Mouse (Mus musculus) stomach, embryonic 14.5 days (tissue): ENCODE data around the gene Nid1. TPM values are rescaled to one million over a fixed set of nuclear protein-coding genes. Genes with fewer than 3 reads are reported as not detected.

Source experiments
- ATAC-seq: fragments of 200-750 bp; cut with Nextera tagmentation; 2 replicates; pipeline ENCODE4 v1.8.0; 2017; ENCODE audit warnings: low read depth, moderate TSS enrichment; ENCODE audit not compliant: insufficient number of reproducible peaks, insufficient read depth, low FRiP score
- H3K27ac ChIP-seq: fragments of 300-500 bp; sonication (generic); 2 replicates; pipeline ENCODE4 v1.5.1; 2014; ENCODE audit warnings: mild to moderate bottlenecking, low read length, moderate library complexity, mixed read lengths
- H3K27me3 ChIP-seq: fragments of 300-500 bp; sonication (generic); 2 replicates; pipeline ENCODE4 v1.6.1; 2014; ENCODE audit warnings: low read length, control low read depth, mixed read lengths; ENCODE audit not compliant: control insufficient read depth, insufficient read depth
- H3K36me3 ChIP-seq: fragments of 300-500 bp; sonication (generic); 2 replicates; pipeline ENCODE4 v1.6.1; 2014; ENCODE audit warnings: mild to moderate bottlenecking, control low read depth, low read length, moderate library complexity, mixed read lengths; ENCODE audit not compliant: control insufficient read depth, insufficient read depth
- H3K4me1 ChIP-seq: fragments of 300-500 bp; sonication (generic); 2 replicates; pipeline ENCODE4 v1.6.1; 2014; ENCODE audit warnings: low read length, control low read depth, mixed read lengths; ENCODE audit not compliant: control insufficient read depth, insufficient read depth
- H3K4me2 ChIP-seq: fragments of 300-500 bp; sonication (generic); replicated peaks from 2 replicates; pipeline ENCODE4 v1.6.1; 2014; ENCODE audit warnings: low read depth, low read length, control low read depth
- H3K4me3 ChIP-seq: fragments of 300-500 bp; sonication (generic); 2 replicates; pipeline ENCODE4 v1.5.1; 2014; ENCODE audit warnings: low read depth, low read length, control low read depth
- H3K9ac ChIP-seq: fragments of 300-500 bp; sonication (generic); replicated peaks from 2 replicates; pipeline ENCODE4 v1.6.1; 2014; ENCODE audit warnings: low read depth, mild to moderate bottlenecking, control low read depth, low read length, moderate library complexity, mixed read lengths
- H3K9me3 ChIP-seq: fragments of 300-500 bp; sonication (generic); 2 replicates; pipeline ENCODE4 v1.6.1; 2016; ENCODE audit warnings: low read depth, low read length, control low read depth; ENCODE audit not compliant: control insufficient read depth
- WGBS: fragments of 180-500 bp; shearing (Covaris S2); extraction: QIAGEN DNeasy Blood & Tissue Kit; methylation state at CpG from one replicate; pipeline ENCODE4 v1.1.7; 2014; 5-methylcytosine and 5-hydroxymethylcytosine counted together
- polyA plus RNA-seq: library from polyadenylated mRNA; unstranded; fragments of >200 nt; fragmentation: Nextera tagmentation; extraction: Ambion mirVana; gene quantifications from 2 replicates; pipeline ENCODE4 v1.2.1, GENCODE M21; 2014

The Nid1 gene
- polyA plus RNA-seq, 1 experiment from 2014 or later, result 87.6 TPM

GRCm38 (mm10) chr13:13487851-13488250 lies 50.5 kb downstream of the Nid1 start:
- Histone ChIP-seq H3K4me1 (peaks cover 6% of the 10 kb centered on the region; the same call in 1 of the 2 replicates), H3K27me3 (no peaks in the 10 kb centered on the region), H3K4me2 (no peak overlapping the region), H3K9ac (no peak overlapping the region), H3K4me3 (no peak overlapping the region), H3K27ac (no peak overlapping the region), H3K36me3 (peaks cover 16% of the 10 kb centered on the region), H3K9me3 (no peaks in the 10 kb centered on the region)
- ATAC-seq, result no peak
- 74% methylated on average over 1 of the region's 1 CpGs for WGBS

DNA sequence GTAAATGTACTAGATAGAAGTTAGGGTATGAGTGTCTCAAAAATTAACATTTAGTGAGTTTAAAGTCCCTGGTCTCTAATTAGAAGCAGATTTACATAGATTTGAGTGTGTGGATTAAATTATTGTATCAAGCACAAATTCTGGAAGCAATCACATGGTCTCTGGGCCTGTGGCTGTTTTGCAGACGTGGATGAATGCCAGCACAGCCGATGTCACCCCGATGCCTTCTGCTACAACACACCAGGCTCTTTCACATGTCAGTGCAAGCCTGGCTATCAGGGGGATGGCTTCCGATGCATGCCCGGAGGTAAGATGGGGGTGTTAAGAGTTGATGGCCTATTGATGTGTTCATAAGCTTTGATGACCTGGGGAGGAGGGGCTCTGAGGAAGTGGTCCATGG lies 52.5 kb downstream of the Nid1 start:
- no peak for ATAC-seq
- peaks cover 10% of the 10 kb centered on the region for H3K36me3 ChIP-seq
- WGBS, result 79% methylated on average over 5 of the region's 5 CpGs

GRCm38 (mm10) chr13:13492151-13492550 lies 54.8 kb downstream of the Nid1 start:
- H3K27ac ChIP-seq, result peak overlapping the region; percentile 52; the same call in 1 of the 2 replicates
- 17% methylated on average over 2 of the region's 2 CpGs for whole genome bisulfite sequencing
- no peaks in the 10 kb centered on the region for H3K9me3 ChIP-seq
- peaks cover 8% of the 10 kb centered on the region for H3K36me3 ChIP-seq
- H3K4me2 ChIP-seq, result no peak overlapping the region
- peak; percentile 57; the same call in 1 of the 2 replicates for ATAC-seq
- H3K4me3 ChIP-seq, result no peak overlapping the region
- no peaks in the 10 kb centered on the region for H3K27me3 ChIP-seq
- H3K9ac ChIP-seq, result no peak overlapping the region
- peaks cover 6% of the 10 kb centered on the region; the same call in 1 of the 2 replicates for H3K4me1 ChIP-seq

More for the DNA sequence above, 52.5 kb downstream of the Nid1 start:
- Histone ChIP-seq H3K9ac (no peak overlapping the region), H3K4me1 (peaks cover 6% of the 10 kb centered on the region; the same call in 1 of the 2 replicates), H3K27me3 (no peaks in the 10 kb centered on the region), H3K9me3 (no peaks in the 10 kb centered on the region), H3K4me2 (no peak overlapping the region), H3K27ac (no peak overlapping the region), H3K4me3 (no peak overlapping the region)

DNA sequence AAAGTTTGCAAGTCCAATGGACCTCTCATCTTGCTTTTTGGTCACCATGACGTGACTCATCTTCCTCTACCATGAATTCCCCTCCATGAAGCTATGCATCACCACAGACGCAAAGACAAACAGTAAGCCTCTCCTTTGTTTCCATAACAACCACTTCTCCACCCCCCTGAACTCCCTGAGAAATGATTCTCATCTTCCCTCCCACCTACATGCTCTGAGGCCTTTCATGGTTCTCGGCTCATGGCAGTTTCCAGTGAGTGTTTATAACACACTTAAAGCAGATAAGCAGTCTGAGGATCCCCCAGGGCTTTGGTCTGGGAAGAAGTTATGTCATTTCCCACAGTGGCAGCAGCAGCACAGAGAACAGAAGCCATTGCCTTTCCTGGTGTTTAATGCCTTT lies 56.2 kb downstream of the Nid1 start:
- 35% methylated on average over 3 of the region's 3 CpGs for WGBS
- H3K36me3 ChIP-seq, result peaks cover 8% of the 10 kb centered on the region

DNA sequence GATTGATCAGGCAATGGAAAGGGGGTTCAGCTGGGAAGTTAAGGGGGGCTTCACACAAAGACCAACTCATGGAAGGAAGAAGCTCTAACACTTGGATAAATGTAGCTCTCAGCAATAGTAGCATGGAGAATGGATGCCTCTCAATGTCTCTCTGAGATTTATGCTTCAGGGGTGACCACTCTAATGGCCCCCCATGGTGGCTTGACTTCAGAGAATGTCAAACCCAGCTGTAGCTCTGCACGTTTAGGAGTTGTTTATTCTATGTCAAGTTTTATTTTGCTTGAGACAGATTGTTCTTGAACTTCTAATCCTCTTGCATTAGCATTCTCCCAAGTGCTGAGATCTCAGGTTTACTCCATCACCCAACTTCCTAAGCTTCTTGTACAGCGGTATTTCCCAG lies 60.7 kb downstream of the Nid1 start:
- WGBS, result 40% methylated on average over 2 of the region's 2 CpGs
- no peaks in the 10 kb centered on the region for H3K9me3 ChIP-seq

More for the DNA sequence above, 56.2 kb downstream of the Nid1 start:
- ATAC-seq, result no peak
- Histone ChIP-seq H3K9ac (no peak overlapping the region), H3K4me3 (no peak overlapping the region), H3K4me1 (peaks cover 6% of the 10 kb centered on the region; the same call in 1 of the 2 replicates), H3K27ac (no peak overlapping the region), H3K27me3 (no peaks in the 10 kb centered on the region), H3K9me3 (no peaks in the 10 kb centered on the region), H3K4me2 (no peak overlapping the region)

GRCm38 (mm10) chr13:13502406-13502805 lies 65.1 kb downstream of the Nid1 start:
- H3K4me2 ChIP-seq, result no peak overlapping the region
- no peak for ATAC-seq
- H3K4me3 ChIP-seq, result no peak overlapping the region
- H3K36me3 ChIP-seq, result peaks cover 15% of the 10 kb centered on the region; the same call in 1 of the 2 replicates
- WGBS, result 91% methylated on average over 10 of the region's 10 CpGs
- no peaks in the 10 kb centered on the region for H3K27me3 ChIP-seq
- no peaks in the 10 kb centered on the region for H3K4me1 ChIP-seq
- no peak overlapping the region for H3K9ac ChIP-seq
- H3K27ac ChIP-seq, result no peak overlapping the region
- H3K9me3 ChIP-seq, result no peaks in the 10 kb centered on the region

More for the DNA sequence above, 60.7 kb downstream of the Nid1 start:
- no peak overlapping the region for H3K9ac ChIP-seq
- H3K4me1 ChIP-seq, result no peaks in the 10 kb centered on the region
- no peak overlapping the region for H3K27ac ChIP-seq
- H3K4me3 ChIP-seq, result no peak overlapping the region
- H3K36me3 ChIP-seq, result peaks cover 14% of the 10 kb centered on the region; the same call in 1 of the 2 replicates
- no peaks in the 10 kb centered on the region for H3K27me3 ChIP-seq
- no peak for ATAC-seq
- H3K4me2 ChIP-seq, result no peak overlapping the region

GRCm38 (mm10) chr13:13503695-13504386 lies 66.5 kb downstream of the Nid1 start:
- 41% methylated on average over 4 of the region's 4 CpGs for WGBS
- no peak for ATAC-seq
- Histone ChIP-seq H3K4me1 (no peaks in the 10 kb centered on the region), H3K4me3 (no peak overlapping the region), H3K27me3 (no peaks in the 10 kb centered on the region), H3K9ac (no peak overlapping the region), H3K36me3 (peaks cover 19% of the 10 kb centered on the region; the same call in 1 of the 2 replicates), H3K27ac (no peak overlapping the region), H3K4me2 (no peak overlapping the region), H3K9me3 (no peaks in the 10 kb centered on the region)

DNA sequence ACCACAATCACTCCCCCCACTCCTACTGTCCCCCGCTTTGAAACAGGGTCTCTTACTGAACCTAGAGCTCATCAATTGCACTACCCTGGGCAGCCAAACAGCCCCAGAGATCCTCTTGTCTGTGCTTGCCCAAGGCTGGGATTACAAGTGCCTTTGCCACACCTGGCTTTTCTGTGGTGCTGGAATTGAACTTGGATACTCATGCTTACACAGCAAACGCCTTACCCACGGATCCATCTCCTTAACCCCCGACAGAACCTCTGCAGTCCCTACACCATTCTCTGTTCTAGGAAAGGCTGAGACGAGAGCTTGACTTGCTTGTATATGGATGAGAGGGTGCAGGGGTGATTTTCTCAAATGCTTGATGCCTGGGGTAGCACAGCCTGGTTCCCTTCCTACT lies 67.7 kb downstream of the Nid1 start:
- 85% methylated on average over 5 of the region's 5 CpGs for WGBS
- Histone ChIP-seq H3K36me3 (peaks cover 28% of the 10 kb centered on the region; the same call in 1 of the 2 replicates), H3K9ac (no peak overlapping the region), H3K4me1 (no peaks in the 10 kb centered on the region), H3K9me3 (no peaks in the 10 kb centered on the region), H3K27me3 (no peaks in the 10 kb centered on the region), H3K4me3 (no peak overlapping the region), H3K4me2 (no peak overlapping the region), H3K27ac (no peak overlapping the region)
- no peak for ATAC-seq
